Mouse (Mus musculus) CD4-positive helper T cell, adult 2 months (primary cell): ENCODE results near the gene Hist1h1b.

Experiments
- DNase-seq: peaks from one replicate; pipeline ENCODE4 v3.0.0-alpha.2; 2012; ENCODE audit warnings: low read depth, missing footprints, low spot score

Hist1h1b gene

DNA sequence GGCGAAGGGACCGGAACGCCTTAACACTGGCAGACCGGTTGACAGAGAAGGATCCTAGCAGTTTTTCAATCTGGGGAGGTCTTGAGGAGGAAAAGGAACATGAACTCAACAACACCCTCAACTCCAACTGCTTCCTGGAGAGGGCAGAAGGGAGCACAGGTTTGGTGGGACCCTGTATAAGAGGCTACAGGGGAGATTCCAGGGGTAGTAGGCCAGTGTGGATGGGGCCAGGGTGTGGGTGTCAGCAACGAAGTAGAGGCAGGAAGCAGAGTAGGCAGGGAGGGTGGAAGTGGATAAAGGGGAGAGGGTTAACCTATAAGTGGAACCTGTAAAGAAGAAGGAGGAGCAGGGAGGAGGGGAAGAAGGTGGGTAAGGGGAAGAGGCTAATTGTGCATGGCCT lies 47.0 kb downstream of the Hist1h1b start:
- DNase-seq: no peak
